Mouse (Mus musculus) small intestine, adult 2 months (tissue): Measurements from ENCODE around the gene Arf3.

ENCODE experiments used
- CTCF ChIP-seq: fragments of 200-500 bp; IDR thresholded peaks from 2 replicates; pipeline ENCODE4 v1.5.1; 2012; ENCODE audit warnings: low read depth, mild to moderate bottlenecking, control low read depth, inconsistent platforms, low read length, moderate library complexity, mixed read lengths; ENCODE audit not compliant: insufficient replicate concordance, insufficient read length; ENCODE audit errors: extremely low read depth
- POLR2A ChIP-seq: fragments of 200-500 bp; IDR thresholded peaks from 2 replicates; pipeline ENCODE4 v1.6.1; 2012; ENCODE audit warnings: low read depth, mild to moderate bottlenecking, control low read depth, inconsistent platforms, low read length, moderate library complexity

- TF ChIP-seq CTCF: peak; percentile 74
- TF ChIP-seq POLR2A: no peak
Observed at GRCm38 (mm10) chr15:98804054-98804453, 41.0 kb upstream of the Arf3 start.
